Mouse (Mus musculus): Measurements from ENCODE around the gene Car10. TPM values are rescaled to one million over a fixed set of nuclear protein-coding genes. Genes with fewer than 3 reads are reported as not detected.

Gene Car10
- total RNA-seq, 2 experiments from 2014 or later: 134 to 140 TPM

DNA sequence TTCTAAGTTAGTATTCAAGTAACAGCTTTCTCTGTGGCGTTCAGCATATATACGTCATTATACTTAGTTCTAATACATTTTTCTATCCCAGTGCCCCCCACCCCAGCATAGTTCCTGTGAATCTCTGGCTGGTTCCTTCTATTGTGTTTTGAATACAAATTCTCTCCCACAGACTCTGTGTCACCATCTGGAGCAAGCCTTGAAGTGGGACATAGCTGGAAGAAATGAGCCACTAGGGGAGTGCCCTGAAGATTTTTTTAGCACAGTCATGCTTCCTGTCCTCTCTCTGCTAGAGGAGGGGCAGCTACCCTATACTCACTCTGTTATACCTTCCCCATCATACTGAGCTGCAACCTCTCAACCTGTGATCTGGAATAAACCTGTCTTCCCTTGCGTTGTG is 369.9 kb downstream of the Car10 start:
- intact Hi-C loops (cut with DNase I): no loop called here
- DNase-seq (ENCODE audit: low spot score in 2 of 2): no peak

DNA sequence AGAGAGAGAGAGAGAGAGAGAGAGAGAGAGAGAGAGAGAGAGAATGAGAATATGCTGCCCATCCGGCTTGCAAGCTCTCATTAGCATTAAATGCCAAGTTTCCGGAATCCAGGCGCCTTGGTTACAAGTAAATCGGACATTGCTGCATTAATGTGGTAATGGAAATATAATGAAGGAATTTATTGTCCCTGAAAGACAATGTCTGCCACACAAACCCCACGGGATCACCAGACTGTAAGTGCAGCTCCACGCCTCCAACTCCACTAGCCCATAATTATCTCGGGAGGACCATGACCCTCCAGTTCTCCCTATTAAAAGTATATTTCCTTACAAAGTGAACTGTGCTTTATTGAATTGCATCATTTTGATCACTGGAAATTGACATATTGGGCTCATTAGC is 372.9 kb downstream of the Car10 start:
- intact Hi-C loops (cut with DNase I): loop anchor here (5.0 kb wide), 1 partner anchor 328 kb away; no protein-coding TSS in a partner anchor
- no peak for DNase-seq (ENCODE audit: low spot score in 2 of 2)

DNA sequence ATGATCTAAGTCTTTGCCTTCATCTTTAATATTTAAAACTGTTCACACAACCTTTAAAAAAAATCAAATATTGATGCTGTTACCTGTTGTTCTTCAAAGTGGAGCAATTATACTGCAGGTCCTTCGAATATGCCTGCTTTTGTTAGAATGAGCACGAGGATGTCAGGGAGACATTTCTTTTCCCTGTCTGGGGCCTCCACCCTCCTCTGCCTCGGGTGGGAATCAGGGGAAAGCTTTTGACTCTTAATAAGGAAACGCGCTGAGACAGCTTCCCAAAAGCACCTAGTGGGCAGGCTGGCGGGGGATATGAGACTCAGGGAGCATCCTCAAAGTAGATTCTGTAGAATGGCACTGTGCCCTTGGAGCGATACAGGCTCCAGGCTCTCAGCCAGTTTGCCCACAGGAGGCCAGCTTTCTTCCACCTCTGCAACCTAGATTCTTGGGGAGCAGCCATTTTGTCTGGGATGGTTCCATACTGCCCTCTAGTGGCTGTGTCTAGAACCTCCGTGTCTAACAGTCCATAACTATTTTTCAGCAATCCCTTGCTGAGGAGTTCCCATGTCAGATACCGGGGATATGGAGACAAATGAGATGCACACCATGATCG is 373.8 kb downstream of the Car10 start:
- DNase-seq (ENCODE audit: low spot score in 2 of 2): peak; percentile 83
- intact Hi-C loops (cut with DNase I): loop anchor here (5.0 kb wide), 1 partner anchor 329 kb away; no protein-coding TSS in a partner anchor

DNA sequence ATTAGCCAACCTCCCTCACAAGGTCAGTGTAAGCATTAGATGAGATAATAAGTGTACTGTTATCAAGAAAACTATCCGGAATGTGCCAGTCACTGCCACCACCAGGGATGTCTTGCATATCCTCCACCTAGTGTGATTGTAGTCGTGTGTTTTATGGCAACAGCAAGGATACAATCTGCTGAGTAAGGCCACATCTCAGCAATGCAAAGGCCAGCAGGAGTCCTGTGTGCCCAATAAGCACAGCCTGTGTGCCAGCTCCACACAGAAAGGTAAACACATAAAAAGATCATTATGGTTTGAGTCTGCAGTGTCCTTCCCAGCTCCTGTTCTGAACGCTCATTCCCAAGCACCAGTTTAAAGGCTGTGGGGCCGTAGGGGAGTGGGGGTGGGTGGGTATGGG is 386.8 kb downstream of the Car10 start:
- intact Hi-C loops (cut with DNase I): no loop called here
- no peak for DNase-seq (ENCODE audit: low spot score in 2 of 2)

DNA sequence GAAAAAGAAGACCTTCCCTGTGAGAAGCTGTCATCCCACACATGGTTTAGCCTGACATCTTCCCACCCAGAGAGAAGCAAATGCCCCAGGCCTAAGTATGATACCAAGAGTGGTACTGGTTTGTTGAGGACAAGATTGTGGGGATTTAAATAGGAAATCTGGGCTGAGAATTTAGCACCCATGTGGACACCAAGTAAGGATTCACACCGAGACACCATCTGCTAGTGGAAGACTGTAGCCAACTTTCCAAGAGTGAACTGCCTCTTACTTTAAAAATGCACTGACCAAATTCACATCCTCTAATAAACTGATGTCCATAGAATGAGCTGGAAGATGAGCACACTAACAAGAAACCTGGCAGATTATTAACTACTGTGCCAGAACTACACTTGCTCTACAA is 389.2 kb downstream of the Car10 start:
- DNase-seq (ENCODE audit: low spot score in 2 of 2): no peak
- intact Hi-C loops (cut with DNase I): no loop called here

DNA sequence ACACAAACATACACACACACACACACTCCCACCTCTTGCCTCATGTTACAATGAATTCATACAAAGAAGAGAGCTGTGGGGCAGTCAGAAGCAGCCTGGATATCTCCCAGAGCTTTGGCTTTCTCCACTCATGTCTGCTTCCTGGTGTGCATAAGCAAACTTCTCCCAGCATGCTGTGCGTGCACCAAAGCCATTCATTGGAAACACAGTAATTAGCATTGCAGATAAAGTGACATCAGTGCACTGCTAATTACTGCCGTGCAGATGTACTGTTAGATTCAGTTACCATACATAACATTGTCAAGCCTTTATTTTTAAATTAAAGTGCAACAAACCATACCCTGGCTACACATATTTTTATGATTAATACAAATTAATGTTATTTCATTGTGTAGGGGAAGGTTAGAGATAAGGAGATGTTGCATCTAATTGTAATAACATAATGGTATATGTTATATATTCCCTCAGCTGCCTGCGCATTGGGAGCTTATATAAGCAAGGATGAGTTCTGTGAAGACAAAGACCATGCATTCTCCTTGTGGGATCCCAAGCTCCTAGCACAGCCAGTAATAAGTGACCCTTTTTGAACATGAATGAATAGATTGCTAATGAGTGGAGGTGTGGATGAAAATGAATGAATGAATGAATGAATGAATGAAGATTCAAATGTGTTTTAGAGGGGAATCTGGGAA is 390.2 kb downstream of the Car10 start:
- peak in 1 of 2 experiments; percentile 26 for DNase-seq (ENCODE audit: low spot score in 2 of 2)
- intact Hi-C loops (cut with DNase I): no loop called here

DNA sequence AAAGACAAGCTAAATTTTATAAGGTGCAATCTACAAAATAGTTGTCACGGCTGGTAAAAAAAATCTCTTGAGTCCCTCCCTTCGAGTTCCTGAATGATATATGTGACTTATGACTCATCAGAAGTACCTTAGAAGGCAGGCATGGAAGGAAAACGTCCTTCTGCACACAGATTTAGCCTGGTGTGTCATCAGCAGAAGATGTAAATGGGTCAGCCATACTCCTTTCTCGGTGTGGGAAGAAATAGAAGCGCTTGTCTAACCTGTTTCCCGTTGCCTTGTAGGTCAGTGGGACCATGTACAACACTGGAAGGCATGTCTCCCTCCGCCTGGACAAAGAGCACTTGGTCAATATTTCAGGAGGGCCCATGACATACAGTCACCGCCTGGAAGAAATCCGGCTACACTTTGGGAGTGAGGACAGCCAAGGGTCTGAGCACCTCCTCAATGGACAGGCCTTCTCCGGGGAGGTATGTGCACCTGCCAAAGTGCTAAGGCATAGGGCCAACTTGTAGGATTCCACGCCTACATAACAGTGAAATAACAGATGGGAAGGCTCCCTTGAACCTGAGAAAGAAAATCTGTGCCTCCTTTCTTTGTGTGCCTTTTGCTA is 392.5 kb downstream of the Car10 start:
- DNase-seq (ENCODE audit: low spot score in 2 of 2): peak; percentile 33 to 60

DNA sequence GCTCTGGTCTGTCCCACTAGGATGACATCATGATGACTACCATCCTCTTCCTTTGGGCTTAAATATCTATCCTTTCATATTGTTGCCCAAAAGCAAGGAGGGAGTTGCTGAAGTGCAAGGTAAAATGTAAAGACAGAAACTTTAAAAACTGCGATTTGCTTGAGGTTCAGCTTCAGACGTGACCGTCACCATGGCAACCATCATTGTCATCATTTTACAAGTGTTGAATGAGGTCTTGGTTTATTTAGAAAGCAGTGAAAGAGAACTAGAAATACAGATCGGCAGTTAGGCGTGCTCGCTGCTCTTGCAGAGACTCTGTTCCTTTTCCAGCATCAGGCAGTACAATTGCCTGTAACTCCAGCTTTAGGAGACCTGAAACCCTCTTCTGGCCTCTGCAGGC is 400.1 kb downstream of the Car10 start:
- DNase-seq (ENCODE audit: low spot score in 2 of 2): no peak
- intact Hi-C loops (cut with DNase I): no loop called here

More for the DNA sequence above, 392.5 kb downstream of the Car10 start:
- intact Hi-C loops (cut with DNase I): loop anchor here (5.0 kb wide), 1 partner anchor 77 kb away; no protein-coding TSS in a partner anchor

DNA sequence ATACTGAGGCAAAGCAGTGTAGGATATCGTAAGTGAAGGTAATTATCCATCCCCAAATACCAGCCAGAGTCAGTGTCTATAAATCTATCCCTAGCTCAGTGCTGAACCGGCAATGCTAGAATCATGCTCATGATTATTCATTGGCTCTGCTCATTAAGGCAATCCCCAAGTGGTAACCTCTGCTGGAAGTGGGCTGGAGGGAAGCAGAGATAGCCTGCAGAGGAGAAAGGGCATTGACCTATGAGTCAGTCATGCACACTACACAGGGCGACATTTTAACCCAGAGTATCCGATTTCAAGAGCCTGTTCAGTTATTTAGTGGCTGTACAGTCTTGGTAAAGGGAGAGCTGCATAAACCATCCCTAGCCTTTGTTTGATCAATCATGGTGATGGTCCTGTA is 402.6 kb downstream of the Car10 start:
- intact Hi-C loops (cut with DNase I): no loop called here
- no peak for DNase-seq (ENCODE audit: low spot score in 2 of 2)

DNA sequence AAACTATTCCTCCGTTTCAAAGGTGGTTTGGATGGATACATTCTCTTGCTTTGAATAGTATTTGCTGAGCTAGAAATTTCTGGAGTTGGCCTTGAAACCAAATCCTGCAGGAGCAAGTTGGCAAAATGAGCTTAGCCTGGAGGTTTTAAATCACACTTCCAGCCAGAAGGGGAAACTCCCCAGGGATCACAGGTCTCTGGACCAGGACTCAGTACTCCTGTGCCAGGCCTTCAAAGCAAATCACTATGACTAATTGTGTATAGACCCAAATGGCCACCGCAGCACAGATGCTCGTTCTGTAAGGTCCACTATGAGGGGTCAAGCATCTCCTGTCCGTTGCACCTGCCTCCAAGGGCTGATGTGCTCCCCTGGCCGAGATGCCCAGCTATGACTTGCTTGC is 403.8 kb downstream of the Car10 start:
- DNase-seq (ENCODE audit: low spot score in 2 of 2): no peak
- intact Hi-C loops (cut with DNase I): no loop called here

DNA sequence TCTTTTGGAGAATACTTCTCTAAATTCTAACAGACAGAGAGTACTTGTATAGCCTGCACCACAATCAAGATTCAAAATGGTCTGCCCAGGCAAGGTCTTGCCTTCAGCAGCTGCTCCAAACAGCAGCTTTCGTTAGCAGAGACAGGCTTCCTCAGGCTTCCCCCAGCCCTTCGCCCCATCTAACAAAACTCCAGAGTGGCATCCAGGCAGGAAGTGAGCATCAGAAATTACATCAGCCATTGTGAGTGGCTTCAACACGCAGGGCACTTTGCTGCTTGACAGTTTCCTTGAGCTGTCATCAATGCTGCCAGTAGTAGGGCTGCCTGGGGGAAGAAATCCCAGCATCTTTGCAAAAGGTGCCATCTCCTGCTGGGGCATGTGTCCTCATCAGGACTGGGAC is 405.0 kb downstream of the Car10 start:
- DNase-seq (ENCODE audit: low spot score in 2 of 2): no peak
- intact Hi-C loops (cut with DNase I): no loop called here

DNA sequence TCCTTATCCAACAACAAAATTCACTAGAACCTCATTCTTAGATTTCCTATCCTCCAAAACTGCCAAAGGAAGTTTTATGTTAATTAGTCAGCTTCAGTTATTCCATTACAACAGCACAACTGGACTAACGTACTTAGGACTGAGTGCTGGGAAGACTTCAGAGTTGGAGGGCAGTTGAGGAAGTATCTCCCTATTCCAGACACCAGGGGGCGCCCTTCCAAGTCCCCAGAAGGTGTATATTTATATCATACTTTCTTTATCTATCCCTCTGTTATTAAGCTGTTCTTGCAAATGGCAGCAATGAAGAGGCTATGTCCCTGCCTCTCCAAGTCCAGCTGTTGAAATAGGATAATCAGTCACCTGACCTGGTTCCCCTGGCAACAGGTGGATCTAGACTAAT is 405.6 kb downstream of the Car10 start:
- DNase-seq (ENCODE audit: low spot score in 2 of 2): no peak

DNA sequence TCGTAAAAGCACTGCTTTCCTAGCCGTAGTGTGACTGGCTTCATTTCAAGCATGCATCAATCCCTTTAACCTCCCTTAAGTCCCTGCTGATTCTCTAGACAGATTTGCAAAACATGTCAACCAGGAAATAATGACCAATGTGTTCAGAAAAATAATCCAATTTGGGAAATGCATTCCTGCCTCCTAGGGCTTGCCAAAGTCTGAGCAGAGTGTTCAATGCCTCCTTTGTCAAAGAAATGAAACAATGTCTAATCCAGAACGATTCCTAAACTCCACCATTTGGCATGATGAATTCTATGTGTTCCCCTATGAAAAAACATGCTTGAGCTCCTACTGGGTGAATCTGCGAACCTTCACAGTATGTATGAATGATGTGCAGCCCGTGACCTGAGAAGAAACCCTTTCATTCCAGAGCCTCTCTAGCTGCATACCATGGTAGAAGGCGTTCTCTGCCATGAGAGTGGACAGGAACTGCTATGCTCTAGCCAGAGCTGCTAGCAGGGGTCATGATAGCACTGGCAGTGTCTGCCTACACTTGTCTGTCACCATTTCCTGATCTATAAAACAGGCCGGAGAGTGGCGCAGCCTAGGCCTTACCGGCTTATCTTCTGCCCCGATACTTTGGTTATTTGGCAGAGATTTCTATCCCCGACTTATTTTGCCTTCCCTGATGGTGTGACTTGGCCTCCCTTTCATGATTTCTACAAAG is 411.9 kb downstream of the Car10 start:
- intact Hi-C loops (cut with DNase I): no loop called here

More for the DNA sequence above, 405.6 kb downstream of the Car10 start:
- intact Hi-C loops (cut with DNase I): no loop called here

DNA sequence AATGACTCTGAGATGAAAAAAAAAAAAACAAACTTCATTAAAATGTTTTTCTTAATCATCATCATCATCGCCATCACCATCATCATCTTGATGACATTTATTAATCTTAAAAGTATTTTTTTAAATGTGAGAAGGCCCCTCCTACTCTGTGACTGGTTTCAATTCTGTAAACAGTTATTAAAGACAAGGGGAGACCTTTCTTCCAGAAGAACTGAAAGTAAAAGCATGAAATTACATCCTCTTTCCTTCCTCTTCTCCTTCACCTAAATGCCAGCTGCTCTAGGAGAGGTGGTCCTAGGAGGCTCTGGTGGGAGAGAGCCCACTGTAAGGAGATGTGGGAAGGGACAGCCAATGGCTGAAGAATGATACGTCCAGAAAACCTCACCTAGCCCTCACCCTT is 415.0 kb downstream of the Car10 start:
- DNase-seq (ENCODE audit: low spot score in 2 of 2): no peak
- intact Hi-C loops (cut with DNase I): no loop called here

More for the DNA sequence above, 411.9 kb downstream of the Car10 start:
- no peak for DNase-seq (ENCODE audit: low spot score in 2 of 2)

DNA sequence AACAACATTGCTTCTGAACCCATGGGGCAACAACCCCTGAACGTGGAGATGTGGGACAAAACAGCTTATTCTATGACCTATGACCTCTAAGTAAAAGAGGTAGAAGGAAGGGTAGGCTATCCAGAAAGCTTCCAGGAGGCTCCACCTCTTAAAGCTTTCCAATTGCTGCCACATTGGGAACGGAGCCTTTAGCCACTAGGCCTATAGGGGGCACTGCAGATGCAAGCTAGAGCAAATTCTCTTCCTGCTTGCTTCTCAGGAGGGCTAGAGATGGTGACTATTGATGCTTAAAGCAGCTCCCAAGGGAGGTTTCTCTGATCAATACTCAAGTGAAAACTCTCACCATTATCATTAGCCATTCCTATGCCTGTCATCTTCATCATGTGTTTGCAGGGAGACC is 416.6 kb downstream of the Car10 start:
- DNase-seq (ENCODE audit: low spot score in 2 of 2): no peak
- intact Hi-C loops (cut with DNase I): no loop called here

DNA sequence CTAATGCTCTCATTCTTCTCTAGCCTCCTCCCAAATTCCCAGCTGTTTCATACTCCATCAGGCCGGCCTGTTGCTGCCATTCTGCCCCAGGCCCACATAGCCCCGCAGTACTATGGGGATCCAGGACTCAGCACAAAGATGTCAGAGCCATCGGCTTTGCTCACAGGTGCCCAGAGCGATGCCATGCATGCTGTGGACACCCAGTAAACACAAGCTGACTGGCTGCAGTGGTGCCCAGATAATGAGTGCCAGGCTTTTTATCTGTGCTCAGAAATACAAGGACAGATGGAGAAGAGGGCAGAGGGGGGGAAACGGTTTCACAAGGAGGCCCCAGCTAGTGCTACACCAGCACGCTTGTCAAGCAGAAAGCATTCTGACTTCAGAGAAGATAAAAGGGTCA is 417.7 kb downstream of the Car10 start:
- intact Hi-C loops (cut with DNase I): no loop called here
- DNase-seq (ENCODE audit: low spot score in 2 of 2): no peak

DNA sequence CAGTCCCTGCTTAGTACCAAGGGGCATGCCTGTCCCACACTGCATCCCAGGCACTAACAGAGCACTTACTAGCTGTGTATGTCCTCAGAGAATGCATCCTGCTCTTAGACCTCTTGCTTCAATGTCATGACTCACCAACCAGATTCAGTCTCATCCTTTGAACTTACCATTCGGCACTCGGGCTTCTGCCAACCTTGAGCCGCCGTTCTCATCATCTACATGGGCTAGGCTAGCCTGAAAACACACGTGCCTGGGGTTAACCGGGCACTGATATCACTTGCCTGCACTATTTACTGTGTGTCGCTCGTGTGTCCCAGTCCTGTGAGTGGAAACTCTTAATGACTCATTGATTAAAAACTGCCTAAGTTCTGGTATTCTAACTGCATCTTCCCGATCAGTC is 418.4 kb downstream of the Car10 start:
- DNase-seq (ENCODE audit: low spot score in 2 of 2): no peak
- intact Hi-C loops (cut with DNase I): no loop called here

DNA sequence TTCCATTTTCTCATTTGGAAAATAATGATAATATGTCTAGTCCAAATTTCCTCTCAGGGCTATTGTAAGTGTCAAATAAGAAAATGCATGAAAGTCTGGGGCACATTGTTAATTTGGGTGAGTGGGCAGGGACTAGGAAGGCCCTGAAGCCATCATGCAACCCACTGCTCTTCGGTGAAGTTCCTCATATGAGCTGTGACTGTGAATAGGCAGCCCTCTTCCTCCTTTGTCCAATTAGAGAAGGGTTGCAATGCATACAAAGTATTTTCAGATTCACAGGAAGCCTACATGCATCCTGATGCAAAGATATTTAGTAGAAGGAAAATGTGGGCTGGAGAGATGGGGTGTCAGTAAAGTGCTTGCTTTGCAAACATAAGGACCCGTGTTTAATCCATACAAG is 419.1 kb downstream of the Car10 start:
- intact Hi-C loops (cut with DNase I): no loop called here

DNA sequence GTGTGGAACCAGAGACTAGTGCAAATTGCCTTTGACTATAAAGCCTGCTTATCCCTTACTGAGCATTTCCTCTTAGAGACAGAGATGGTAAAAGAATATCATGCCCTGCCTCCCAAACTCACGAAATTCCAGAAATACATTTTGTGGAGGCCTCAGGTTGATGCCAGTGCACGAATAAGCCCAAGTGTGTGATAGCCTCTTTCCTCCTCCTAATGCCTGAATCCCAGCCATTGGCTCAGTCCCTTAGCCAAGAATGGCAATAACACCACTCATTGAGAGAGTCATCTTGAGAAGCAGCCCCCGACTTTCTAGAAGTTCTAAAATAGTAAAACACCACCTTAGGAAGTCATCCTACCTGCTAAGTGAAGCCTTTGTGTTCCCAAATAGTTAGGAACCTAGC is 424.7 kb downstream of the Car10 start:
- intact Hi-C loops (cut with DNase I): no loop called here
- DNase-seq (ENCODE audit: low spot score in 2 of 2): no peak

More for the DNA sequence above, 419.1 kb downstream of the Car10 start:
- DNase-seq (ENCODE audit: low spot score in 2 of 2): no peak

DNA sequence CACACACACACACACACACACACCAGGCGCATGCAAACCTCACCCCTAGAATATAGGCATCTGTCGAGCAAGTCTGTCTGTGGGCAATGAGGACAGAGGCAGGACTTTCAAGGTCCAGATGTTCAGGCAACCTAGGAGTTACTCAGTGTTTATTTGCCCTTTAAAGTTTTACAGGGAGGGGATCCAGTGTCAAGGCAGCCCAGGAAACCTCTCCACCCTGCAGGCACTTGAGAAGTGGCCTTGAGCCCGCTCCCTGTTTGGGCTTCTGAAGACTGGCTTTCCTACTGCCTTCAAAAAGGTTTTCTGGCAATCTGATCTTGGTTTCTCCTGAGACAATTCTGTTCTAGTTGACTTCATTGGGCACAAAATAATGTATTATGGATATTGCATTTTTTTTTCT is 428.1 kb downstream of the Car10 start:
- intact Hi-C loops (cut with DNase I): no loop called here
- DNase-seq (ENCODE audit: low spot score in 2 of 2): no peak
